Mouse (Mus musculus): ENCODE results near the gene Gm21312.
"Not testable (repeated sequence)": the region's sequence is repeated elsewhere in the genome, so short reads cannot be mapped to it uniquely, and the experiment has no call there.

Gene Gm21312

DNA sequence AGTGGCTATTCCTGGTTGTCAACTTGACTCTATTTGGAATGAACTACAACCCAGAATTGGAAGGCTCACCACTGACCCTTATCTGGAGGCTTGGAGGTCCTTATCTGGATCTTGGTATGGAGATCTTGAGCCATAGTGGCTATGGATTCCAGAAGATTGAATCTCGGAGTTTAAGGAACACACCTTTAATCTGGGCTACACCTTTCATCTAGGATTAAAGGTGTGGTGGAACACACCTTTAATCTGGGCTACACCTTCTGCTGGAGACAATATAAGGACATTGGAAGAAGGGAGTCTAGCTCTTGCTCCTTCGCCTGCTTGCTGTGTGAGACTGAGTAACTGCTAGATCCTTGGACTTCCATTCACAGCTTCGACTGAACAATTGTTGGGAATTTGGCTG lies at the start of gene Gm21312:
TSS of gene Gm21312 (plus strand) at position 301 of the 400 bp plus-strand sequence.
- DNase-seq (ENCODE audit: low read depth, low spot score) = not testable (repeated sequence)

GRCm38 (mm10) chr10:104142687-104143086 lies 34.1 kb upstream of the Gm21312 start, which contains the start of gene Gm21293:
Gene Gm21293 (plus strand): TSS chr10:104142987.
- not testable (repeated sequence) for DNase-seq (ENCODE audit: low read depth, low spot score)

- not testable (repeated sequence) for DNase-seq (ENCODE audit: low read depth, low spot score)
Measured at GRCm38 (mm10) chr10:104151197-104151596, 25.6 kb upstream of the Gm21312 start, which contains the start of gene Gm6763. Gene Gm6763 (plus strand): TSS chr10:104151497.

DNA sequence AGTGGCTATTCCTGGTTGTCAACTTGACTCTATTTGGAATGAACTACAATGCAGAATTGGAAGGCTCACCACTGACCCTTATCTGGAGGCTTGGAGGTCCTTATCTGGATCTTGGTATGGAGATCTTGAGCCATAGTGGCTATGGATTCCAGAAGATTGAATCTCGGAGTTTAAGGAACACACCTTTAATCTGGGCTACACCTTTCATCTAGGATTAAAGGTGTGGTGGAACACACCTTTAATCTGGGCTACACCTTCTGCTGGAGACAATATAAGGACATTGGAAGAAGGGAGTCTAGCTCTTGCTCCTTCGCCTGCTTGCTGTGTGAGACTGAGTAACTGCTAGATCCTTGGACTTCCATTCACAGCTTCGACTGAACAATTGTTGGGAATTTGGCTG lies 17.1 kb upstream of the Gm21312 start, which contains the start of gene Gm8764:
TSS of gene Gm8764 (plus strand) at position 301 of the 400 bp plus-strand sequence.
- not testable (repeated sequence) for DNase-seq (ENCODE audit: low read depth, low spot score)

DNA sequence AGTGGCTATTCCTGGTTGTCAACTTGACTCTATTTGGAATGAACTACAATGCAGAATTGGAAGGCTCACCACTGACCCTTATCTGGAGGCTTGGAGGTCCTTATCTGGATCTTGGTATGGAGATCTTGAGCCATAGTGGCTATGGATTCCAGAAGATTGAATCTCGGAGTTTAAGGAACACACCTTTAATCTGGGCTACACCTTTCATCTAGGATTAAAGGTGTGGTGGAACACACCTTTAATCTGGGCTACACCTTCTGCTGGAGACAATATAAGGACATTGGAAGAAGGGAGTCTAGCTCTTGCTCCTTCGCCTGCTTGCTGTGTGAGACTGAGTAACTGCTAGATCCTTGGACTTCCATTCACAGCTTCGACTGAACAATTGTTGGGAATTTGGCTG lies 8.6 kb upstream of the Gm21312 start, which contains the start of gene Gm21304:
TSS of gene Gm21304 (plus strand) at position 301 of the 400 bp plus-strand sequence.
- not testable (repeated sequence) for DNase-seq (ENCODE audit: low read depth, low spot score)

GRCm38 (mm10) chr10:104185233-104185632 lies 8.4 kb downstream of the Gm21312 start, which contains the start of gene Gm20765:
Gene Gm20765 (plus strand): TSS chr10:104185533.
- not testable (repeated sequence) for DNase-seq (ENCODE audit: low read depth, low spot score)

- DNase-seq (ENCODE audit: low read depth, low spot score) = not testable (repeated sequence)
Measured at GRCm38 (mm10) chr10:104193742-104194141, 16.9 kb downstream of the Gm21312 start, which contains the start of gene Gm4340. Gene Gm4340 (plus strand): TSS chr10:104194042.

DNA sequence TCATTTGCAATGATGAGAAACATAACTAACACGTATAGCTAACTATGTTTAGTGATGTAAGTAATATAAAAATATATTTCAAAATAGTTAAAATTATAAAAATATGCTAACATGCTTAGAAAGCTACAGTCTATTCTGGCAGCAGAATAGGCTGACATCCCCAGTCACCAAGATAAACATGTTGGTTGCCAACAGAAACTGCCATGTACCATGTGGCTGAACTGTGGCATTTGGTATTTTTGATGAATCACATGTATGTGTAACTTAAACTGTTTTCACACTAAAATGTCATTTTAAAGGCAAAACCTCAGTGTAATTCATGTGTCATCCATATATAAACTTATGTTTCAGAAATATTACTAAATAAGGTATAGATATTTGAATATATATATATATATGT lies 32.8 kb downstream of the Gm21312 start:
- DNase-seq (ENCODE audit: low read depth, low spot score) = no peak

DNA sequence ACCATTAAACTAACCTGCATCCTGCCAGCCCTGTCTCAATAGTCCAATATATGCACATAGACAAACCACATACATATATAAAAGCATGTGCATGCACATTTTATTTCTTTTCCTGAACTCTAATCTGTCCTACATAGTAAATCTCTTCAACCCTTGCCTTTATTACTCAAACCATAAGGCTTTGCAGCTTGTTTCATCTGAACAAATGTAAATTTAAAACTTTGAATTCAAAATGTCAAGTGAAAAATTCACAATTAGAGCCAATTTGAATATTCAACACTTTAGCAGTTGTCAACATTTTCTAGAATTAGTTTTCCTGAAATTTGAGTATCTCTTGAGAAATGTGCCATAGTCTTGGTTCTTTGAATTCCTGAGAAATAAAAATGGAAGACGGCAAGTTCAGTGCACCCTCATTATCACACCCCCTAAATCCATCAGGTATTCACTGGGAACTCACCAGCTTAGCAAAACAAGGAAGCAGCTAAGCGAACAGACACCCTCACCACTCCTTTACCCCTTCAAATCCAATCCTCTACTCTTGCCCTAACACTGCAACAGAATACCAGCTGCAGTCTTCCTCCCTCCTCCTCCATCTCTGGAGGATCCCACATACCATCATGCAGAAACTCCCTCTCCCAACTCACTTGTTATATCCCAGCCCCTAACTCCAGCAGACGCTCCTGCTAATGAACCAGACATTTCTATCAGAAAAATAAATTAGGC lies 33.6 kb downstream of the Gm21312 start:
- DNase-seq (ENCODE audit: low read depth, low spot score) = no peak

DNA sequence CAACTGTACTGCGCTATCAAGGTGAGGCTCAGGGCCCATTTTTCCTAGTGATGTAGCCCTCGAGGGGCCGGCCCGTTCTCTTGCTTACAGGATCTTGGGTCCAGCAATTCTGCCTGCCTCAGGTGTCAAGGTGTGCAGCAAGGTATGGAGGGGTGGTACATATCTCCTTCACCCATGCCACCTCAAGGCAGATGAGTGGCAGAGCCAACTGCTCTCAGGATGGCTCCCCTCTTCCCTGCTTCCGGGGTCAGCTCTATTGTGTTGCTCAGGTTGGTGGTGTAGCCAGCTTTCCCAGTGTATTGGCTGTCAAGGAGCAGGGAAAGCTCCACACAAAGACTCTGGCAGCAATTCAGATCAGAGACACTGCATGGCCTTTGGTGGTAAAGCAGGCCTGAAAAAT lies 37.7 kb downstream of the Gm21312 start:
- no peak for DNase-seq (ENCODE audit: low read depth, low spot score)

GRCm38 (mm10) chr10:104220303-104221021 lies 43.6 kb downstream of the Gm21312 start:
- no peak for DNase-seq (ENCODE audit: low read depth, low spot score)

Data from CD4-positive, CD25-positive, alpha-beta regulatory T cell, adult 2 months (primary cell).